Mouse (Mus musculus) midbrain, embryonic 13.5 days (tissue): ENCODE results near the gene Igfbp5. TPM values are rescaled to one million over a fixed set of nuclear protein-coding genes. Genes with fewer than 3 reads are reported as not detected.
A peak's percentile ranks its signal among the peaks of the same experiment; 100 is the strongest.

Experiments
- ATAC-seq: fragments of 200-750 bp; cut with Nextera tagmentation; 2 replicates; pipeline ENCODE4 v1.8.0; 2017; ENCODE audit warnings: mild to moderate bottlenecking, moderate TSS enrichment, moderate library complexity
- H3K27ac ChIP-seq: fragments of 300-500 bp; sonication (generic); 2 replicates; pipeline ENCODE4 v1.5.1; 2015; ENCODE audit warnings: inconsistent platforms, mild to moderate bottlenecking, moderate library complexity
- H3K27me3 ChIP-seq: fragments of 300-500 bp; sonication (generic); 2 replicates; pipeline ENCODE4 v1.6.1; 2015; ENCODE audit warnings: mild to moderate bottlenecking, inconsistent platforms
- H3K36me3 ChIP-seq: fragments of 300-500 bp; sonication (generic); 2 replicates; pipeline ENCODE4 v1.6.1; 2015; ENCODE audit warnings: mild to moderate bottlenecking, inconsistent platforms
- H3K4me1 ChIP-seq: fragments of 300-500 bp; sonication (generic); replicated peaks from 2 replicates; pipeline ENCODE4 v1.6.1; 2015; ENCODE audit warnings: inconsistent platforms
- H3K4me2 ChIP-seq: fragments of 300-500 bp; sonication (generic); replicated peaks from 2 replicates; pipeline ENCODE4 v1.6.1; 2015; ENCODE audit warnings: moderate library complexity, mild to moderate bottlenecking, inconsistent platforms
- H3K4me3 ChIP-seq: fragments of 300-500 bp; sonication (generic); replicated peaks from 2 replicates; pipeline ENCODE4 v1.5.1; 2015; ENCODE audit warnings: mild to moderate bottlenecking, inconsistent platforms
- H3K9ac ChIP-seq: fragments of 300-500 bp; sonication (generic); replicated peaks from 2 replicates; pipeline ENCODE4 v1.6.1; 2015; ENCODE audit warnings: mild to moderate bottlenecking, inconsistent platforms
- H3K9me3 ChIP-seq: fragments of 300-500 bp; sonication (generic); 2 replicates; pipeline ENCODE4 v1.6.1; 2016; ENCODE audit warnings: mild to moderate bottlenecking, inconsistent platforms
- WGBS: fragments of 180-500 bp; shearing (Covaris S2); methylation state at CpG from one replicate; pipeline ENCODE4 v1.1.7; 2015; 5-methylcytosine and 5-hydroxymethylcytosine counted together
- polyA plus RNA-seq: library from polyadenylated mRNA; unstranded; fragments of >200 nt; fragmentation: Nextera tagmentation; extraction: Ambion mirVana; gene quantifications from 2 replicates; pipeline ENCODE4 v1.2.1, GENCODE M21; 2015

The Igfbp5 gene
- polyA plus RNA-seq, 1 experiment from 2014 or later, result 31.8 TPM

GRCm38 (mm10) chr1:72855729-72856128, 19.0 kb downstream of the Igfbp5 start:
- peaks cover 12% of the 10 kb centered on the region for H3K4me1 ChIP-seq
- H3K36me3 ChIP-seq, result peaks cover 20% of the 10 kb centered on the region
- no peak overlapping the region for H3K27ac ChIP-seq
- H3K9me3 ChIP-seq, result no peaks in the 10 kb centered on the region
- no peaks in the 10 kb centered on the region for H3K27me3 ChIP-seq
- 90% methylated on average over 10 of the region's 10 CpGs for WGBS
- H3K4me3 ChIP-seq, result no peak overlapping the region
- ATAC-seq, result no peak
- no peak overlapping the region for H3K4me2 ChIP-seq
- H3K9ac ChIP-seq, result no peak overlapping the region

GRCm38 (mm10) chr1:72854337-72855237, 20.1 kb downstream of the Igfbp5 start:
- H3K27me3 ChIP-seq, result no peaks in the 10 kb centered on the region
- no peak overlapping the region for H3K27ac ChIP-seq
- no peak overlapping the region for H3K4me2 ChIP-seq
- 56% methylated on average over 10 of the region's 10 CpGs for WGBS
- ATAC-seq, result 0 out of 2 replicates have a peak, but pooled peaks have one; percentile 55
- H3K4me3 ChIP-seq, result no peak overlapping the region
- H3K4me1 ChIP-seq, result peaks cover 12% of the 10 kb centered on the region
- H3K36me3 ChIP-seq, result peaks cover 30% of the 10 kb centered on the region
- H3K9me3 ChIP-seq, result no peaks in the 10 kb centered on the region
- no peak overlapping the region for H3K9ac ChIP-seq

DNA sequence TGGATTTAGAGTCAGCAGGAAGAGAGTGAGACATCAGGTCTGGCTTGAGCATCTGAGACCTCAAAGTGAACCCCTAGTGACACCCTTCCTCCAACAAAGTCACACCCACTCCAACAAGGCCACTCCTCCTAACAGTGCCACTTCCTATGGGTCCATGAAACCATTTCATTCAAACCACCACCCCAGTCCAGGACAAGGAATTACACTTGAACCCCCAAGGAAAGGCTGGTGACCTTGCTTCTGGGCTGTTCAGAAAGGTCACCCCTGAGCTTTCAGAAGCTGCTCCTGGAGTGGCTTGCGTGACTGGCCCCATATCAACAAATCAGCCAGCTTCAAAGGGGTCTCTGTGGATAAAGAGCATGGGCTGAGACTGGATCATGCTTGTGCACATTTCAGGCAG, 20.9 kb downstream of the Igfbp5 start:
- H3K27ac ChIP-seq, result no peak overlapping the region
- H3K4me1 ChIP-seq, result peaks cover 6% of the 10 kb centered on the region
- no peak overlapping the region for H3K9ac ChIP-seq
- H3K36me3 ChIP-seq, result peaks cover 39% of the 10 kb centered on the region
- no peaks in the 10 kb centered on the region for H3K9me3 ChIP-seq
- no peak overlapping the region for H3K4me3 ChIP-seq
- no peak for ATAC-seq
- 93% methylated on average over 1 of the region's 1 CpGs for WGBS
- H3K27me3 ChIP-seq, result no peaks in the 10 kb centered on the region
- H3K4me2 ChIP-seq, result no peak overlapping the region

DNA sequence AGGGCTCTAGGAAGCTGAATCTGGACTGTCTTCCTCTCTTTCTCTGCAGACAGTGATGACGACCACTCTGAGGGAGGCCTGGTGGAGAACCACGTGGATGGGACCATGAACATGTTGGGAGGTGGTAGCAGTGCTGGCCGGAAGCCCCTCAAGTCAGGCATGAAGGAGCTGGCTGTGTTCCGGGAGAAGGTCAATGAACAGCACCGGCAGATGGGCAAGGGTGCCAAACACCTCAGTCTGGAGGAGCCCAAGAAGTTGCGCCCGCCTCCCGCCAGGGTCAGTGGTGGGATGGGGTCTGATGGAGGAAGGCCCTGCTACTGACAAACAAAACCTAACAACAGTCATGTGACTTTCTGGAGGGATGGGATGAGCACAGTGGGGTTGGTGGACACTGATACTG, 25.6 kb downstream of the Igfbp5 start:
- WGBS, result 93% methylated on average over 8 of the region's 8 CpGs
- Histone ChIP-seq H3K27me3 (no peaks in the 10 kb centered on the region), H3K4me3 (no peak overlapping the region), H3K36me3 (peaks cover 55% of the 10 kb centered on the region), H3K4me1 (no peaks in the 10 kb centered on the region; the same call in 1 of the 2 replicates), H3K4me2 (no peak overlapping the region), H3K27ac (no peak overlapping the region), H3K9ac (no peak overlapping the region), H3K9me3 (no peaks in the 10 kb centered on the region)
- ATAC-seq, result no peak

DNA sequence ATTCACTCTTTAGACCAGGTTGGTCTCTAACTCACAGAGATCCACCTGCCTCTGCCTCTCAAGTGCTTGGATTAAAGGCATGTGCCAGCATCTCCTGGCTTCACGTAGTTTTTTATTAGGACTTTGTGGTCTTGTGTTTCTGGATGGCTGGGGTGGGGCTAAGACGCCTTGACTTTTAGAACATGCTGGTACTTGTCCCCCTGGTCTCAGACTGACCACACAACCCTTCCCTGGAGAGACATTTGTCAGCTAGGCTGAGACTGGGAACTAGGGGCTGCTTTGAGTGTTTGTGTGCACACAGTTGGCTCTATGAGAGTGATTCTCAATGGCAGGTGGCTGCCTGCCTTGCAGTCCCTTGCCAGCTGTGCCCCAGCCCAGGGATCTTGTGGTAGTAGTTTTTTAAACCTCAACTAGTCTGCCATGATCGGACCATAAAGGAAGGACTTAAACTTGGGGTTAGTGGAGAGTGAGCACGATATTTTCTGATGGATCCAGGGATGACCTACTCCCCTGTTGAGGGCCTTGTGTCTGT, 26.8 kb downstream of the Igfbp5 start:
- ATAC-seq, result no peak
- Histone ChIP-seq H3K36me3 (peaks cover 59% of the 10 kb centered on the region), H3K4me1 (no peaks in the 10 kb centered on the region), H3K9me3 (no peaks in the 10 kb centered on the region), H3K9ac (no peak overlapping the region), H3K4me3 (no peak overlapping the region), H3K27me3 (no peaks in the 10 kb centered on the region), H3K4me2 (no peak overlapping the region), H3K27ac (no peak overlapping the region)
- WGBS, result 93% methylated on average over 4 of the region's 4 CpGs

DNA sequence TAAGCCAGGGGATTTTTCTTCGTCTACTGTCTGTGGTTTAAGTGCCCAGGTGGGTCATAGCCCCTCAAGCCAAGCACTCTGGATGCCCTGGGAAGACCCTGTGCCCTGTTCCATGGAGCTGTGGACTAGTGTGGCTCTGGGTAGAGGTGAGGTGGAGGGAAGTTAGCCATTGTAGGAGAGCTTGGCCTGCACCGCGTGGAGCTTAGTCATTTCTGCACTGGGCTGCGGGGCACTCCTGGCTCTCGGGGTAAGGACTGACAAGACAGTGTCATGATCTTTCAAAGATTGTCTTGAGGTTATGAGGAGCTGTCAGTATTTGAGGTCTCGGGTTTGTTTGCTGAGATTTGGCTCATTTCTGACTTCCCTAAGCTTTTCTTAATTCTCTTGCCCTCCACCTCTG, 30.0 kb downstream of the Igfbp5 start:
- H3K4me2 ChIP-seq, result no peak overlapping the region
- ATAC-seq, result no peak
- WGBS, result 94% methylated on average over 6 of the region's 6 CpGs

DNA sequence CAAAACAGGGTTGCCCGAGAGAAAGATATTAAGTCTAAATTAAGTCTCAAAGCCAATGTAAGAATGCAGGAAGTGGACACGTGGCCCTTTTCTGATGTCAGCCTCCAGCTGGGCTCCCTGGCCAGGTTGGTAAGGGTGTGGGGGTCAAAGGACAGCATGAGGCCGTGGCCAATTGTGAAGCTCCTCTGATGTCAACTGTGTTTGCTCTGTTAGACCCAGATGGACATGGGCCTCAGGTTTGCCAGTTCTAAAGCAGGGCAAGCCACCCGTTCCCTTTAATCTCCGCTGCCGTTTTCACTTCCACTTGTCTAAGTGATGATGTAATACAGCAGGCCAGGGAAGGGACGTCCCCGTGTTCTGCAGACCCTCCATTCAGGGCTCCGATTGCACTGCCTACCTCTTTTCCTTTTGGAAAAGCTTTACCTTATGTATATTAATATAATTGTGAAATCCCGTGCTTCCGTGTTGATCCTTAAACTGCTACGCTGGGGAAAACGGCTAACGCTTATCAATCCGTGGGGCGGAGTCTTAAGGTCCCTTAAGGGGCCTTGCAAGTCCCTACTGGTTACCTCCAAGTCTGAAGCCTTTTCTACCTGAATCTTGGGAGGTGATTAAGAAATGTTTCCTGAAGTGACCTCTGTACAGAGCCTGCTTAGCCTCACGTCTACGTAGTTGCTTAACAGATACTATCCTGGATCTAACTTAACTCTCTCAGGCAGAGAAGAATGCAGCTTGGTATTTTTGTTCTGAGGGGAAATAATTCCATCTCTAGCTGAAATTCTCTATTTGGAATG, 31.8 kb downstream of the Igfbp5 start:
- no peak for ATAC-seq
- Histone ChIP-seq H3K36me3 (peaks cover 36% of the 10 kb centered on the region), H3K27ac (no peak overlapping the region), H3K9ac (no peak overlapping the region), H3K4me3 (no peak overlapping the region), H3K4me1 (no peaks in the 10 kb centered on the region), H3K9me3 (no peaks in the 10 kb centered on the region), H3K27me3 (no peaks in the 10 kb centered on the region), H3K4me2 (no peak overlapping the region)
- WGBS, result 89% methylated on average over 18 of the region's 18 CpGs

More for the DNA sequence above, 30.0 kb downstream of the Igfbp5 start:
- Histone ChIP-seq H3K9me3 (no peaks in the 10 kb centered on the region), H3K27ac (no peak overlapping the region), H3K9ac (no peak overlapping the region), H3K4me1 (no peaks in the 10 kb centered on the region), H3K36me3 (peaks cover 43% of the 10 kb centered on the region), H3K4me3 (no peak overlapping the region), H3K27me3 (no peaks in the 10 kb centered on the region)

DNA sequence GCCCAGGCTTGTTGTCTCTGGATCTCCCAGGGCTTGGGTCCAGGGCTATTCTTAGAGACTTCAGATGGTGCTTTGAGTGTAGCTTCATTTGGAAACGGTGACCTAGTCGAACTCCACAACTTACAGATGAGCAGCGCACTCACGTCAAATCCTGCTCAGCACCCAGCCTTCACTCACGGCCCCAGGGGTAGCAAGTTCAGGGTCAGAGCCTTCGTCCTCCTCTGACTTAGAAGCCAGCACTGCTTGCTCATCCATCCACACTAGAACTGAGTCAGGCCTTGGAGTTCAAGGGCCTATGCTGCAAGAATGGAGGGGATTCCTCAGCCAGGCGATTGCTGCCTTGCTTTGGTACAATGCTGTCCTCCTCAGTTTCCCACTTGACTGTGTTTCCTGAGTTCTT, 34.9 kb downstream of the Igfbp5 start:
- H3K36me3 ChIP-seq, result peaks cover 41% of the 10 kb centered on the region

GRCm38 (mm10) chr1:72839356-72839755, 35.3 kb downstream of the Igfbp5 start:
- H3K9ac ChIP-seq, result no peak overlapping the region
- peaks cover 37% of the 10 kb centered on the region for H3K36me3 ChIP-seq
- H3K4me2 ChIP-seq, result no peak overlapping the region
- H3K27ac ChIP-seq, result no peak overlapping the region
- H3K9me3 ChIP-seq, result no peaks in the 10 kb centered on the region
- WGBS, result 87% methylated on average over 8 of the region's 8 CpGs
- no peak overlapping the region for H3K4me3 ChIP-seq
- ATAC-seq, result no peak
- no peaks in the 10 kb centered on the region for H3K27me3 ChIP-seq
- no peaks in the 10 kb centered on the region; the same call in 1 of the 2 replicates for H3K4me1 ChIP-seq

More for the DNA sequence above, 34.9 kb downstream of the Igfbp5 start:
- Histone ChIP-seq H3K4me1 (no peaks in the 10 kb centered on the region; the same call in 1 of the 2 replicates), H3K9me3 (no peaks in the 10 kb centered on the region), H3K4me3 (no peak overlapping the region), H3K27ac (no peak overlapping the region), H3K9ac (no peak overlapping the region), H3K27me3 (no peaks in the 10 kb centered on the region), H3K4me2 (no peak overlapping the region)
- WGBS, result 90% methylated on average over 7 of the region's 7 CpGs
- ATAC-seq, result no peak

DNA sequence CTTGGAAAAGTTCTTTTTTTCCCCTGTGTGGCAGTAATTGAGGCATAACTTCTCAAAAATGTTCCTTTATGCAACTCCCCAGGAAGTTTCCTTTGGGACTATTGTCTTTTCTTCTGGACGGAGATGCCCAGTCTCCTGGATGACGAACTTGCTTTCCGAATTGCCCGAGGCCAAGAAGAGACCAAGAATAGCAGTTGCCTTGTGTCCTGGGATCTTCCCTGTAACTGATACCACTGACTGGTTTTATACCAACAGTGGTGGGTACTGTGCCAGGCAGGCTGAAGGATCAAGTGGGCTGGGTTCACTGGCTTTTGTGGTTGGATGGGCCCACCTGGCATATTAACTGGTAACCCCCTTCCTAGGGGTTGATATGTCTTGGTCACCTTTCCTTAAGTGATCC, 41.1 kb downstream of the Igfbp5 start:
- no peaks in the 10 kb centered on the region; the same call in 1 of the 2 replicates for H3K9me3 ChIP-seq
- H3K4me3 ChIP-seq, result no peak overlapping the region
- H3K4me2 ChIP-seq, result no peak overlapping the region
- no peak for ATAC-seq
- no peaks in the 10 kb centered on the region for H3K27me3 ChIP-seq
- no peak overlapping the region for H3K9ac ChIP-seq
- 78% methylated on average over 4 of the region's 4 CpGs for WGBS
- H3K27ac ChIP-seq, result peak overlapping the region; percentile 45; the same call in 1 of the 2 replicates
- H3K36me3 ChIP-seq, result peaks cover 37% of the 10 kb centered on the region
- peaks cover 19% of the 10 kb centered on the region for H3K4me1 ChIP-seq

- Histone ChIP-seq H3K36me3 (peaks cover 32% of the 10 kb centered on the region), H3K4me2 (no peak overlapping the region), H3K9me3 (no peaks in the 10 kb centered on the region; the same call in 1 of the 2 replicates), H3K4me3 (no peak overlapping the region), H3K27me3 (no peaks in the 10 kb centered on the region), H3K27ac (peak overlapping the region; percentile 45), H3K9ac (no peak overlapping the region), H3K4me1 (peaks cover 26% of the 10 kb centered on the region)
- 0 out of 2 replicates have a peak, but pooled peaks have one; percentile 11 for ATAC-seq
- 46% methylated on average over 3 of the region's 3 CpGs for WGBS
Observed at GRCm38 (mm10) chr1:72832715-72833153, 42.0 kb downstream of the Igfbp5 start.

GRCm38 (mm10) chr1:72830485-72830884, 44.2 kb downstream of the Igfbp5 start:
- H3K27me3 ChIP-seq, result no peaks in the 10 kb centered on the region
- no peak overlapping the region for H3K4me2 ChIP-seq
- ATAC-seq, result no peak
- H3K9me3 ChIP-seq, result no peaks in the 10 kb centered on the region; the same call in 1 of the 2 replicates
- H3K4me1 ChIP-seq, result peaks cover 48% of the 10 kb centered on the region
- H3K27ac ChIP-seq, result no peak overlapping the region
- 97% methylated on average over 2 of the region's 2 CpGs for WGBS
- no peak overlapping the region for H3K9ac ChIP-seq
- H3K36me3 ChIP-seq, result peaks cover 26% of the 10 kb centered on the region
- no peak overlapping the region for H3K4me3 ChIP-seq
